ENCODE assay signal across 8 mouse cellular contexts in the genomic region with DNA sequence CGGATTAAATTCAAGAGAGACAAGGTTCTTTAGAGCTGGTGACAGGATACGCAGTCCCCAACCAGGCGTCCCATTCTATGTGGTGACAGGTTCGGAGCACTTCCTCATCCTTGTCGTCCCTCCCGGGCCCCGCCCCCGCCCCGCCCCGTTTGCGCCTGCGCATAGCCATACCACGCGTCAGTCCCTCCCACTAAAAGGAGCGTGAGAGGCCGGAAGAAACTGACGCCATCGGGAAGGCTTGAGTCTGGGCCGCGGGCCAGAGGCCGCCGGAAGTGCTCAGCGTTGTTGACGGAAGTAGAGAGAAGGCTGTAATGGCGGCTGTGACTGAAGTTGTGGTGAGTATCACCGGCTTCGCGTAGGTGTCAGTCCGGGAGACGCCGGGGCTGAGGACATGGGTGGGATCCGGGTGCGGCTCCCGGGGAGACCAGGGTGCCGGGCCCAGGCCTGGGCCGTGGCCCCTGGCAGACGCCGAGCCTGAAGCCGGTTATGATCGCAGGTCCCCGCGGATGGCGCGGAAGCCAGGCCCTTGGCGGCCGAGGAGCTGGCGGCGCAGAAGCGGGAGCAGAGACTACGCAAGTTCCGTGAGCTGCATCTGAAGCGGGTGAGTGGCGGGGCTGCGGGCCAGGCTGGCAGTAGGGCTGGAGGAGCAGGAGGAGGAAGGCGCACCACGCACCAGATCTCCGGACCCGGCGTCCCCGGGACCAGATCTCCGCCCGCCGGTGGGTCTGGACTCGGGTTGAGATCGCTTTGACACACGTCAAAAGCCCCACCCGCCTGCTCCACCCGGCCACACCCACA. TPM values are rescaled to one million over a fixed set of nuclear protein-coding genes. Genes with fewer than 3 reads are reported as not detected.
A peak's percentile ranks its signal among the peaks of the same experiment; 100 is the strongest.
DNase-seq lines count a peak whose midpoint lies in the region; ATAC-seq lines count a peak whose summit lies in the region.

A gene (plus strand): TSS at position 215 of the 798 bp plus-strand sequence.

- peak; percentile 83 for ATAC-seq in inflammation-experienced regulatory T-cells, adult 6 months
- peak; percentile 66 for ATAC-seq in megakaryocyte-erythroid progenitor cell, adult 5-6 weeks (replicated peaks; ENCODE audit: low FRiP score, low TSS enrichment, poor library complexity, severe bottlenecking)

- intact Hi-C loops in gastrocnemius, postnatal 14 days (cut with DNase I; ENCODE audit: low total_unique reads): no loop called here
- intact Hi-C loops in left cerebral cortex, postnatal 10 days (cut with DNase I): loop anchor here (5.0 kb wide), 1 partner anchor 401 kb away; no protein-coding TSS in a partner anchor

- DNase-seq in adipocyte (ENCODE audit: low spot score): peak; percentile 98
- peak; percentile 96 for DNase-seq in embryo, embryonic 10 days (ENCODE audit: low spot score)
- peak; percentile 96 for DNase-seq in gastrocnemius, postnatal 14 days
- peak; percentile 96 for DNase-seq in left cerebral cortex, postnatal 10 days (ENCODE audit: extremely low spot score in 1 of 2, low spot score in 2 of 2)
- DNase-seq in right cerebral cortex, postnatal 25 days: peak; percentile 91
- peak; percentile 92 to 94 for DNase-seq in urinary bladder, postnatal 4 days (ENCODE audit: low spot score in 2 of 2)

RNA-seq across cellular contexts. Expression of the gene that starts here (rescaled TPM):
- 10 to 100 TPM; 34.1 to 39.6 TPM for total RNA-seq in gastrocnemius, postnatal 14 days (2021)
- polyA plus RNA-seq in inflammation-experienced regulatory T-cells, adult 6 months (2017; shearing (Covaris generic)): 100 to 1,000 TPM; 206 to 224 (median 212) TPM
- total RNA-seq in left cerebral cortex, postnatal 10 days (2021): 10 to 100 TPM; 34.5 to 39.6 TPM
- 64.4 and 88.9 TPM in 2 replicates for total RNA-seq in megakaryocyte-erythroid progenitor cell, adult 5-6 weeks (2014; fragmentation: Nextera tagmentation)
- total RNA-seq in megakaryocyte-erythroid progenitor cell, adult 5-6 weeks (2017): 208 and 338 TPM in 2 replicates

Comparison
In these comparisons a context has a peak if more than half of its experiments do, and no peak if none do; other contexts are left out.
1. Peak in every context shown above with its lines: DNase-seq and ATAC-seq.